Mouse (Mus musculus): Measurements from ENCODE around the gene Mrln. TPM values are rescaled to one million over a fixed set of nuclear protein-coding genes. Genes with fewer than 3 reads are reported as not detected.

Gene Mrln
- polyA plus RNA-seq, 1 experiment from 2014 or later, result 0.82 TPM

Other genes starting within 250 kb of the Mrln start
- gene Ccdc6, start 107.5 kb upstream of the Mrln start, polyA plus RNA-seq (2014; fragmentation: Nextera tagmentation; extraction: Ambion mirVana), result 31.4 and 43.6 TPM in 2 replicates
- 0.62 and 1.3 TPM in 2 replicates for gene Slc16a9, start 40.4 kb downstream of the Mrln start, polyA plus RNA-seq (2014; fragmentation: Nextera tagmentation; extraction: Ambion mirVana)
- 21.8 and 22.4 TPM in 2 replicates for gene Fam13c, start 235.8 kb downstream of the Mrln start, polyA plus RNA-seq (2014; fragmentation: Nextera tagmentation; extraction: Ambion mirVana)

All from neural tube, embryonic 14.5 days (tissue).